Mouse (Mus musculus) lung, embryonic 14.5 days (tissue): ENCODE measurements around the gene Ddt. TPM values are rescaled to one million over a fixed set of nuclear protein-coding genes. Genes with fewer than 3 reads are reported as not detected.

ENCODE experiments used
- ATAC-seq: fragments of 200-750 bp; cut with Nextera tagmentation; 2 replicates; pipeline ENCODE4 v1.8.0; 2017; ENCODE audit warnings: mild to moderate bottlenecking, moderate TSS enrichment, moderate library complexity; ENCODE audit not compliant: insufficient read depth
- DNase-seq: peaks from one replicate; pipeline ENCODE4 v3.0.0-alpha.2; 2015
- H3K27ac ChIP-seq: fragments of 300-500 bp; sonication (generic); 2 replicates; pipeline ENCODE4 v1.5.1; 2014; ENCODE audit warnings: low read depth, mild to moderate bottlenecking, moderate library complexity
- H3K27me3 ChIP-seq: fragments of 300-500 bp; sonication (generic); 2 replicates; pipeline ENCODE4 v1.6.1; 2014; ENCODE audit warnings: low read length, control low read depth; ENCODE audit not compliant: insufficient read depth
- H3K36me3 ChIP-seq: fragments of 300-500 bp; sonication (generic); 2 replicates; pipeline ENCODE4 v1.6.1; 2014; ENCODE audit warnings: control low read depth; ENCODE audit not compliant: insufficient read depth
- H3K4me1 ChIP-seq: fragments of 300-500 bp; sonication (generic); 2 replicates; pipeline ENCODE4 v1.6.1; 2014; ENCODE audit warnings: antibody characterized with exemption, control low read depth; ENCODE audit not compliant: insufficient read depth
- H3K4me2 ChIP-seq: fragments of 300-500 bp; sonication (generic); 2 replicates; pipeline ENCODE4 v1.6.1; 2014; ENCODE audit warnings: mild to moderate bottlenecking
- H3K4me3 ChIP-seq: fragments of 300-500 bp; sonication (generic); 2 replicates; pipeline ENCODE4 v1.5.1; 2014; ENCODE audit warnings: low read depth, low read length
- H3K9ac ChIP-seq: fragments of 300-500 bp; sonication (generic); 2 replicates; pipeline ENCODE4 v1.6.1; 2014
- H3K9me3 ChIP-seq: fragments of 300-500 bp; sonication (generic); 2 replicates; pipeline ENCODE4 v1.6.1; 2016; ENCODE audit warnings: low read depth, low read length, control low read depth
- CTCF ChIP-seq: IDR thresholded peaks from 2 replicates; pipeline ENCODE4 v1.5.1; 2016; ENCODE audit warnings: antibody characterized with exemption, low read depth
- WGBS: fragments of 180-500 bp; shearing (Covaris S2); extraction: QIAGEN DNeasy Blood & Tissue Kit; methylation state at CpG from one replicate; pipeline ENCODE4 v1.1.7; 2014; 5-methylcytosine and 5-hydroxymethylcytosine counted together
- polyA plus RNA-seq: library from polyadenylated mRNA; unstranded; fragments of >200 nt; fragmentation: Nextera tagmentation; extraction: Ambion mirVana; gene quantifications from 2 replicates; pipeline ENCODE4 v1.2.1, GENCODE M21; 2014

The Ddt gene
- polyA plus RNA-seq, 1 experiment from 2014 or later: 61.6 TPM

- peak; percentile 94 for ATAC-seq
- TF ChIP-seq CTCF: peak; percentile 94
These were observed 29.2 kb downstream of the Ddt start for GRCm38 (mm10) chr10:75744017-75744416.

GRCm38 (mm10) chr10:75743369-75743768 lies 29.8 kb downstream of the Ddt start:
- Histone ChIP-seq H3K36me3 (peaks cover 83% of the 10 kb centered on the region), H3K9ac (no peak overlapping the region), H3K4me3 (no peak overlapping the region), H3K4me2 (no peak overlapping the region), H3K27me3 (no peaks in the 10 kb centered on the region), H3K9me3 (no peaks in the 10 kb centered on the region), H3K27ac (no peak overlapping the region), H3K4me1 (no peaks in the 10 kb centered on the region)
- TF ChIP-seq CTCF: no peak
- WGBS: 87% methylated on average over 12 of the region's 12 CpGs
- no peak for DNase-seq
- no peak for ATAC-seq

More at GRCm38 (mm10) chr10:75744017-75744416, 29.2 kb downstream of the Ddt start:
- peak; percentile 93 for DNase-seq
- no peaks in the 10 kb centered on the region for H3K4me1 ChIP-seq
- H3K4me2 ChIP-seq: no peak overlapping the region
- H3K36me3 ChIP-seq: peaks cover 79% of the 10 kb centered on the region
- no peak overlapping the region for H3K9ac ChIP-seq
- no peaks in the 10 kb centered on the region for H3K27me3 ChIP-seq
- no peaks in the 10 kb centered on the region for H3K9me3 ChIP-seq
- no peak overlapping the region for H3K27ac ChIP-seq
- 48% methylated on average over 3 of the region's 3 CpGs for WGBS
- H3K4me3 ChIP-seq: no peak overlapping the region

GRCm38 (mm10) chr10:75740866-75741265 lies 32.3 kb downstream of the Ddt start:
- Histone ChIP-seq H3K27me3 (no peaks in the 10 kb centered on the region), H3K36me3 (peaks cover 76% of the 10 kb centered on the region), H3K4me2 (no peak overlapping the region), H3K9ac (no peak overlapping the region), H3K27ac (no peak overlapping the region), H3K4me3 (no peak overlapping the region), H3K9me3 (no peaks in the 10 kb centered on the region), H3K4me1 (no peaks in the 10 kb centered on the region)
- WGBS: 91% methylated on average over 3 of the region's 3 CpGs
- no peak for ATAC-seq
- no peak for TF ChIP-seq CTCF
- DNase-seq: no peak

- Histone ChIP-seq H3K4me2 (no peak overlapping the region), H3K9ac (no peak overlapping the region), H3K27ac (no peak overlapping the region), H3K9me3 (no peaks in the 10 kb centered on the region), H3K27me3 (no peaks in the 10 kb centered on the region), H3K36me3 (peaks cover 84% of the 10 kb centered on the region), H3K4me3 (no peak overlapping the region), H3K4me1 (no peaks in the 10 kb centered on the region)
- 93% methylated on average over 7 of the region's 7 CpGs for WGBS
- no peak for TF ChIP-seq CTCF
- ATAC-seq (no peak), DNase-seq (no peak)
These were observed 47.8 kb downstream of the Ddt start for GRCm38 (mm10) chr10:75725449-75725848.

Other genes with a start within 250 kb of the Ddt start
- gene Lrrc75b, start 213.1 kb downstream of the Ddt start, polyA plus RNA-seq: 0.50 and 0.69 TPM in 2 replicates
- 1.8 and 1.9 TPM in 2 replicates for gene Ggt1, start 211.8 kb downstream of the Ddt start, polyA plus RNA-seq
- gene Ggt5, start 184.1 kb downstream of the Ddt start, polyA plus RNA-seq: 0.43 and 0.71 TPM in 2 replicates
- 5.8 and 5.9 TPM in 2 replicates for gene Susd2, start 129.4 kb downstream of the Ddt start, polyA plus RNA-seq
- gene Cabin1, start 9.1 kb downstream of the Ddt start, polyA plus RNA-seq: 41.1 and 50.0 TPM in 2 replicates
- gene Gm20441, start 7.5 kb upstream of the Ddt start, polyA plus RNA-seq: not detected in 2 replicates
- gene Gstt3, start 8.0 kb upstream of the Ddt start, polyA plus RNA-seq: 18.9 and 19.8 TPM in 2 replicates
- 23.5 and 24.8 TPM in 2 replicates for gene Gstt1, start 25.2 kb upstream of the Ddt start, polyA plus RNA-seq
- not detected in 2 replicates for gene Gstt4, start 49.1 kb upstream of the Ddt start, polyA plus RNA-seq
- gene Gstt2, start 64.0 kb upstream of the Ddt start, polyA plus RNA-seq: 28.0 and 29.8 TPM in 2 replicates
- gene Mif, start 86.8 kb upstream of the Ddt start, polyA plus RNA-seq: 2,116 and 2,356 TPM in 2 replicates
- 1.9 and 2.0 TPM in 2 replicates for gene Derl3, start 120.0 kb upstream of the Ddt start, polyA plus RNA-seq
- gene Smarcb1, start 148.2 kb upstream of the Ddt start, polyA plus RNA-seq: 199 and 219 TPM in 2 replicates
- gene Chchd10, start 159.7 kb upstream of the Ddt start, polyA plus RNA-seq: 24.3 and 35.2 TPM in 2 replicates
- gene Mmp11, start 163.1 kb upstream of the Ddt start, polyA plus RNA-seq: 61.8 and 61.9 TPM in 2 replicates
- 0.30 and 0.39 TPM in 2 replicates for gene Gm867, start 167.3 kb upstream of the Ddt start, polyA plus RNA-seq
- gene Vpreb3, start 169.6 kb upstream of the Ddt start, polyA plus RNA-seq: 0.63 and 0.87 TPM in 2 replicates
- 0.14 TPM in 1 of 2 replicates, not detected in the other for gene Gm5134, start 181.1 kb upstream of the Ddt start, polyA plus RNA-seq